Mouse (Mus musculus): ENCODE results near the gene Lpcat1.

The Lpcat1 gene

DNA sequence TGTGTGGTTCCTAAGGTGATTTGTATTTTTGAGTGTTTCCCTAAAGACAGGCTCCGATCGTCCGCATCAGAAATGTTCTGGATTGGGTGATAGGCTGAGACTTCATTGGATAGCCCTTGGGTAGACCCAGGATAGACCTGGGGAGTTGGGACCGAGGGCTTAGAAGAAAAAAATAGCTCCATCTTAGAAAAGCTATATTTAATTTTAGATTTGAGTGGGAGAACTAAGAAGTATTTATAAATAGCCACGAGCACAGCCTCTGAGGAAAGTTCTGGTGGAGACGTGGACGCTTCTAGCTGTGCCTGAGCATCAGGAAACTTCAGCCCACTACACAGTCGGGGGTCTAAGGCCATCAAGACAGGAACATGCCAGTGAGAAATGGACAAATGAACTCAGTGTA is 9.8 kb downstream of the Lpcat1 start:
- DNase-seq (ENCODE audit: low spot score in 2 of 2) = no peak

DNA sequence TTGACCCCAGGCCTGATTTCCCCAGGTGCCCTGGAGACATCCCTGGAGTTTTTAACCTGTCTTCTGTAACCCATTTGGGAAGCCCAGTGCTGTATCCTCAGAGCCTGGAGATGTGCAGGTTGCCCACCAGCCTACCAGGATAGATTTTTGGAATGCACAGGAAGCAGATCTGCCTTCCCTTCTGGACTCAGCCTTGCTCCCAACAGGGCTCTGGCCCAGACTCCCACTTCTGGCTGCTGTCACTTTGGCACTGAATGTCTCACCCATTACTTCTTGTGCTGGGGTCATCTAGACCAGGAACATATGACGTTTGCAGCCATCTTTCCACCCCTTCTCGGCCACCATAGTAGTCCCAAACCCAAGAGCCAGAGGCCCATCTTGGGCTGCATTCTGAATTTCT is 10.8 kb downstream of the Lpcat1 start:
- DNase-seq (ENCODE audit: low spot score in 2 of 2) = no peak

DNA sequence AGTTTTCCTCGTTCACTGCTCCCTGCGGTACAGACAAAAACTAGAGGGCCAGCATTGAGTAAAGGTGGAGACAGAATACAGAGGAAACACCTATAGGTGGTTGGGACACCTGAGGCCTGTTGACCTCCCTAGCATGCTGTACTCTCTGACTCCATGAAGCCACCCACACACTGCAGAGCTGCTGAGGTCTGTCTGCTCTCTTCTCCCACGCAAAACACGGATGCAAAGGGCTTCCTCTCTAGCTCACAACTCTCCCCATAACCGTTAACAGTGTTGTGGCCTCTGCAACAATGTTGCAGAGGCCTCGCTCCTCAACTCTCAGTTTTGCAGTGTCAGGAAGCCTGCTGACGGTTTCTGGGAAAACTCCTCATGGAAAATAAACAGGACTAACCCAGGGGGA is 15.5 kb downstream of the Lpcat1 start:
- no peak for DNase-seq (ENCODE audit: low spot score in 2 of 2)

DNA sequence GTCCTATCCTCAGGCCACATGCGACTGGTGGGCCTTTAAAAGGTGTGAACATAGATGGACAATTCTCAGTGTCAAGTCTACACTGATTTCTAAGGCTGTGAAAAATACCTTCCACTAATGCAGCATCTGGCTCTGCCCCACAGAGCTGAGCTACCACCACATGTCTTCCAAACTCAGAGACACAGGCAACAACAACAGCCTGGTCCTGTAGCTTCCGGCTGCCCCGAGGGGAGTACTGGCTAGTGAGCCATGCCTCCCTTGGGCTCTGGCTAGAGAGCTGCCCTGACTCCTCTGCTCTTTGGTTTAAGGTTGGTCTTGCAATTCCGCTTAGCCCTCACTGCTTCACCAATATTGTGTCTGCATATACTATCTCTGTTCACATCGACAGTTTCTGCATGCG is 16.3 kb downstream of the Lpcat1 start:
- DNase-seq (ENCODE audit: low spot score in 2 of 2) = no peak

DNA sequence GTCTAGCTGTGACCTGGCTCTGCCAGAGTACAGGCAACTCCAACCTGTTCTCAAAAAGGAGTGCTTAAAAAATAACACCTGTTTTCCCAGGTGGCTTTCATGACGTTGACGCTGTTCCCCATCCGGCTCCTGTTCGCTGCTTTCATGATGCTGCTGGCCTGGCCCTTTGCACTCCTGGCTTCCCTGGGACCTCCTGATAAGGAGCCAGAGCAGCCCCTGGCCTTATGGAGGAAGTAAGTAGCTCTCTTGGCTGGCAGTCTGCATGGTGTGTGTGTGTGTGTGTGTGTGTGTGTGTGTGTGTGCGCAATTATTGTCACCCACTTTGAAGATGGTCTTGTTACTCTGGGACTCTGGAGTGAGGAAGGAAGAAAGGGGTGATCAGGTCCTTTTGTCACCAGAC is 17.2 kb downstream of the Lpcat1 start:
- DNase-seq (ENCODE audit: low spot score in 2 of 2) = no peak

DNA sequence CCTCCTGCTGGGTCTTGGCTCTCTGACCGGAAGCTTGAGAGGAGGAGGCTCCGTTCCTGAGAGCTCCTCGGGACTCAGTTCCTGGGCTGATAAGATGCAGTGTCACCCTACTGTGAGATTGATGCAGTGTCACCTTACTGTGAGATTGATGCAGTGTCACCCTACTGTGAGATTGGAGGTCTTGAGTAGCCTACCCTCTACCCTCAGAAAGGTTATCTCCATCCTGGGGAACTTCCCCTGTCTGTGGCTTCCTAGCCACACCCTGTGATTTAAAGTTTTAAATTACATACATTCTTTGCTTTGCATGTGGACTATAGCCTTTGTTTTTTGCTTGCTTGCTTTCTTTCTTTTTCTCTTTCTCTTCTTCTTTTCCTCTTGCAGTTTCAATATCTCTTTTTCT is 21.1 kb downstream of the Lpcat1 start:
- DNase-seq (ENCODE audit: low spot score in 2 of 2) = no peak

DNA sequence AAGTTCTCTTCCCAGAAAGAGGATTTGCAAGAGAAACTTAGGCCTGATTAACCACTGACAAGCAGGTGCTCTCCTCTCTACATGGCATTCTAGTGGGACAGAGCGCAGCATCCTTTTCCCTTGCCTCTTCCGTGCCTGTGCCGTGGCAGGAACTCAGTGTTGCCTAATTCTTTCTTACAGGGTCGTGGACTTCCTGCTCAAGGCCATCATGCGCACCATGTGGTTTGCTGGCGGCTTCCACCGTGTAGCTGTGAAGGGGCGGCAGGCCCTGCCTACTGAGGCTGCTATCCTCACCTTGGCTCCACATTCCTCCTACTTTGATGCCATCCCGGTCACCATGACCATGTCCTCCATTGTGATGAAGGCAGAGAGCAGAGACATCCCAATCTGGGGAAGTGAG is 21.7 kb downstream of the Lpcat1 start:
- DNase-seq (ENCODE audit: low spot score in 2 of 2) = no peak

DNA sequence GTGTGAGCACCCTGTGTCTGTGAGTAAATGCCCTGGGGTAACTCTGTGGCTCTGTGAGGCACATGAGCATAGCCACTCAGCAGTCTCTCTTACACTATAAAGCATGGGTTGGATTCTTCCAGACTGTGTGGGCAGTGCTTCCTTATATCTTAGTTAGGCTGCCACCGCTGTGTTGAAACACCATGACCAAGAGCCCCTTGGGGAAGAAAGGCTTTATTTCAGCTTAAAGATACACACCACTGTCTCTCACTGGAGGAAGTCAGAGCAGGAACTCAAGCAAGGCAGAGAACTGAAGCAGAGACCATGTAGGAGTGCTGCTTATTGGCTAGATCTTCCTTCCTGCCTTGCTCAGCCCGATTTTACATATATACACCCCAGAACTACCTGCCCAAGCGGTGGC is 23.0 kb downstream of the Lpcat1 start:
- no peak for DNase-seq (ENCODE audit: low spot score in 2 of 2)

DNA sequence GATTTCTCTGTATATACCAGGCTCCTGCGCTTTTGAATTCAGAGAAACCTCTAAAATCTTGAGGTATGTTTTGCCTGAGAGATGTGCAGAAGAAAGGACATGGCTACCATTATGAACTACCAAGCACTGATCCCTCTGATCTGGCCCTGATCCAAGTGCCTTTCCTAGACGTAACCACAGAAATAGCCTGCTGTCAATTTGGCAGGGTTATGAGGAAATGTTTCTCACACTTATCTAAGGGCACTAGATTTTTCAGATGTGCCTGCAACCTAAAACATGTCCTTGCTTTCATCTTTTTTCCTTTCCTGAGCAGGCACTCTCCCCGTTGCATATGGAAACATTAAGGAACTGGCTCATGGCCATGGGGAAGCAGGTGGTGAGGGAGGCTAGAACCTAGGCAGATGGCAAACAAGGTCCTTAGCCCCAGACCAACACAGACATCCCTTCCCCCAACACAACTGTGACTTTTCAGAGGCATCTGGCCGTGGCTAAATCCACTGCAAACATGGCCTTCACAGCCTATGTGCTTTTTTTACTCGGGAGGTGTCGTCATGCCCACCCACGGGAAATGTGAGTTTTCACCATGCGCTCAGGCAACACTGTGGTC is 23.7 kb downstream of the Lpcat1 start:
- peak in 1 of 2 experiments; percentile 62 for DNase-seq (ENCODE audit: low spot score in 2 of 2)

DNA sequence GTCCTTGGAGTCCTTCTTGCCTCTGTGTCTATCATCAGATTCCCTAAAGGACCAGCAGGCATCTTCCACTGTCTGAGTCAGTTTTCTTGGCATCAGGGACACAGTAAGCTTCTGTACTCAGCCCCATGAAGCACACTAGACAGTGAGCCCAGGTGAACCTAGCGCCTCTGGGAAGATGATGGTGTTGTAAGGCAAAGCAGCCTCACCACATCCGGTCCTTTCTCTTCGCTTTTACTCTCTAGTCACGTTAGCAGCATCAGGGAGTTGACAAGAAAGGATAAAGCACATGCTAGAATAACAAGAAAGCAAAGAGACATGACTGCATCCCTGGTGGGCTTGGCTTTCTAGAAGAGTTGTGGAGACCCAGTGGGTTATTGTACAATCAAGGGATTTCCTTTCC is 26.2 kb downstream of the Lpcat1 start:
- DNase-seq (ENCODE audit: low spot score in 2 of 2) = no peak

DNA sequence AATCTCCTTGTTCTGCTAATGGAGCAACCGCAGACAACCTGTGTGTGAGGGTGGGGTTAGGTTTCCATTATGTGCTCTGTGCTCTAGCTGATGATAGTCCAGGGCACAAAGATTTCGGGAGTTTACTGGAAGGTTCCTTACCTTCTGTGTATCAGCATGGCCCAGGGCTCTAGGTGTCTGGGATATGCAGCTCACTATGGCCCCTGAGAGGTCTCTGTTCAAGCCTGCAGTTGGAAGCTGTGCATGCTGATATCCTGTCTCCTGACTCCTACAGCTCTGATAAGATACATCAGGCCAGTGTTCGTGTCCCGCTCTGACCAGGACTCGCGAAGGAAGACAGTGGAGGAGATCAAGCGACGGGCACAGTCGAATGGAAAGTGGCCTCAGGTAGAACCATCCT is 27.5 kb downstream of the Lpcat1 start:
- no peak for DNase-seq (ENCODE audit: low spot score in 2 of 2)

DNA sequence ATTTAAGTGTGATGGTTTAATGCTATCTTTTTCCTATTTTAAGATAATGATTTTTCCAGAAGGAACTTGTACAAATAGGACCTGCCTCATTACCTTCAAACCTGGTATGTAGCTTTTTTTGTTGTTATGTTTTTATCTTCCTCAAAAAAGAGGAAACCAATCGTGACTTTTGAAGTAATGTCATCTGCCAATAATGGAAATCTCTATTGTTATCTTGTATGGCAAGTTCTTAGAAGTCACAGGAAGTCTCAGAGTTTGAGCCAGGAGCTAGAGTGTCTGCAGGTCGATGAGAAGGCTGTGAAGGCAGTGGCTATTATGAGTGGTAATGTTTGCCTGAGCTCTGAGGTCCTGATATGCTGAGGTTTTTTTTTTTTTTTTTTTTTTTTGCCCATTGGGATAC is 29.1 kb downstream of the Lpcat1 start:
- DNase-seq (ENCODE audit: low spot score in 2 of 2) = no peak

DNA sequence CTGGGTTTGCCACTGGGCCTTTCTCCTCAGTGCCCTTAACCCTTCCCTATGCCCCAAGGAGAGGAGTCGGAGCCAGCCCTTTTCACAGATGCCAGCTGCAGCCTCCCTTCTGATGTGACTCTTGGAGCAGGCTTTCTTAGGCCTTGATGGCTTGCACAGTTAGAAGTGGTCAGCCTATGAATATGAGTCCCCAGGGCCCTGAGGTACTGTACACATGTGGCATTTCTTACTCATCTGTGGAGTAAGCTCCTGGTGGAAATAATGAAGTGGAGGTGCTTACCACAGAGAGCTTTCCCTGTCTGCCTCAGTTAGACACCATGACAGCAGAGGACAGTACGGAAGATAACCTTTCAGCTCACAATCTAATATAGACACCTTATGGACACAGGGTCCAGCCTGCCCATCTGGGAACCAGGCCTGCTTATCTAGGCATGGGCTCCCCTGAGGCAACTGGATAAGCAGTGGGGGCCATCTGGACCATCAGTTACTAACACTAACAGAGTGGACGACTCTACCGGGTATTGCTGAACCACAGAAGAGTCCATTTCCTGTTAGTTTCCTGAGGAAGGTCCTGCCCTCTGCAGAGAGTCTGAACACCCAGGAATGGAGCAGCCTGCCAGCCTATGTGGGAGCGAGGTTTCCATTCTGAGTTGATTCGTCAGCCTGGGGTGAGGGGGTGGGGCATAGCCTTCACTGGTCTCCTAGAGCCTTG is 33.1 kb downstream of the Lpcat1 start:
- DNase-seq (ENCODE audit: low spot score in 2 of 2) = no peak

DNA sequence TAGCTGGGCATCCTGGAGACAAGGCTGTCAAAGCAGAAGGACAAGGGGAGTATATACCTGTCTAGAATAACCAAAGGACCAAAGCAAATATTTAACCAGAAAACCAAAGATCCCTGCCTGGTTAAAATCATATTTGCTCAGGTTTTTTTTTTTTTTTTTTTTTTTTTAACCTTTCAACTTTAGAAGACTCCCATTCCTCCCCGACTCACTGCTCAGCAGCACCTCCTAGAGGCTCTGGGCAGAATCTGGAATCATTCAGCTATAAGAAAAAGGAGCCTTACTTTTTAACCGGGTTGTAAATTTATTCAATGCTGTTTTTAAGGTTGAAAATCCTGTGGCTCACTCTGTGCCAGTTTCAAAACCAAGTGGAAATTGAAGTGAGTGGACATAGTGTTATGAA is 35.7 kb downstream of the Lpcat1 start:
- no peak for DNase-seq (ENCODE audit: low spot score in 2 of 2)

DNA sequence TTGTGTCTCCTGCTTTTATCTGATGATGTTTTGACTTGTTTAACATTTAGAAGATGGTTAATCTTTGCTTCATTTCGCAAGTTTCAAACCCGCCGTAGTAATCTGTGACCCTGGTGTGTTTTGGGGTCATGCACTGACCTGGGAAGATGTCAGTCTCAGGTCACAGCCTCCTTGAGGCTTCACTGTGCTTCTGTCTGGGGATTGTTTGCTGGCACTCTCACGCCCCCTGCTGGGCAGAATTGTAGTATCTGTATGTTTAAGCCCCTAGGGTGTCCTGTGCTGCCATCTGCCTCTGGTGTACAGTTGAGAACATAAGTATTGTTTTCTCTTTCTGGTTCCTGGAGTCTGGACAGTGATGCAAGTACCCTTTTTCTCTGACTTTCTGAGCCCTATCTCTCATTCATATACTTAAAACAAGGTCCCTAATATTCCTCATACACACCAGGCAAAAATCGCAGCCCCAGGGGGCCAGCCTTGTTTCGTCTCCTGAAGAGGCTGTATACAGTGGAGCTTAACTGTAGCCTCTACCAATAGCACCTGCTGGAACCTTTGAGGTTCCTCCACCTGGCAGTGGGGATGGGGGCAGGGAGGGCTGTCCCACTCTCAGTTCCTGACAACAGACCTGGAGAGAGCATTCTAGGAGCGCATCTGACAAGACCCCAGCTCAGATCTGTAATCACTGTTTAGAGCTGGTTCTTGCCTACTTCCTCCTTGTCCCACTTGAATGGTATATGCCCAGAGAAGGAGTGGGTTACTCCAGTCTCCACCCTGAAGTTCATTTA is 38.9 kb downstream of the Lpcat1 start:
- peak; percentile 80 to 86 for DNase-seq (ENCODE audit: low spot score in 2 of 2)

DNA sequence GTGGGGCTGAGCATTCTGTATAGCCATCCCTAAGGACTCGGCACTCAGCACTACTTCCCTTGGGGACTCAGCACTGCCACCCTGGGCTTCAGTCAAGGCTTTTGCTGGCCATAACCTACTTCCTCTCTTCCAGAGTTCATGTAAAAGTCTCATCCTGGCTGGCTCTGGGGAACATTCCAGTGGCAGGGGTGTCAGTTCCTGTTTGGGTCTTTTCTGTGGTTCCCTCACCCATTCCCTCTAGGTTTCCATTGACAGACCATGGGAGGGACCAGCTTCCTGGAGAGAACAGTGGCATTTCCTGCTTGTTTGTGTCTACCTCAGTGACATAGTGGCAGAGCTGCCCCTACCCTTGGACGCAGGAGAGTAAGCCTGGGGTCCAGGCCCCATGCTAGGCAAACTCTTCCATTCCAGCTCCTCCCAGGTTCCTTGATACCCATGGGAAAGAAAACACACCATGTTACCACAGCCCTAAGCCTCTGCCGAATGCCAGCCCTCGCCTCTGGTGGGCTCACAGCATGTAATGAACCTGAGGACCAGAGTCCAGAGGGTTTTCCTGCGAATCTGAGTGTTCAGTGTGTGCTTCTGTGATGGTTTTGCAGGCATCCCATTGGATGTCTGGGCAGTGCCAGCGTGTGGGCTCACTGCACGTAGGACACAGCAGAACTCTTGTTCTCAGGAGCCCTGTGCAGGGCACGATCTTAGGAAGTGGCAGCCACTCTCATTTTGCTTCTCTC is 42.0 kb downstream of the Lpcat1 start:
- DNase-seq (ENCODE audit: low spot score in 2 of 2) = no peak

DNA sequence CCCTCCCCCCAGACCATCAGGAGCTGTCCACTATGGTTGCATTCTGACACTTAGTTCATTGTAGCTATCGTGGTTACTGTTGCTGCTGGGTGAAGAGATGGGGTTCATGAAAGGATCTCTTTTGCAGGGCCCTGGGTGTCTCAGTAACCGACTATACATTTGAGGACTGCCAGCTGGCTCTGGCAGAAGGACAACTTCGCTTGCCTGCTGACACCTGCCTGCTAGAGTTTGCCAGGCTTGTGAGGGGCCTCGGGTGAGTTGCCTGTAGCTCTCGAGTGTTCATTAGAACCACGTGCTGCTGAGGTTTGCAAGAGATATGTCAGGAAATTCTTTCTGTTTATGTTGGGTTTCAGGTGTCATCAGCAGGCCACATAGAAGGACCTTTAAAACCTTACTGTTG is 42.9 kb downstream of the Lpcat1 start:
- peak; percentile 59 to 67 for DNase-seq (ENCODE audit: low spot score in 2 of 2)

DNA sequence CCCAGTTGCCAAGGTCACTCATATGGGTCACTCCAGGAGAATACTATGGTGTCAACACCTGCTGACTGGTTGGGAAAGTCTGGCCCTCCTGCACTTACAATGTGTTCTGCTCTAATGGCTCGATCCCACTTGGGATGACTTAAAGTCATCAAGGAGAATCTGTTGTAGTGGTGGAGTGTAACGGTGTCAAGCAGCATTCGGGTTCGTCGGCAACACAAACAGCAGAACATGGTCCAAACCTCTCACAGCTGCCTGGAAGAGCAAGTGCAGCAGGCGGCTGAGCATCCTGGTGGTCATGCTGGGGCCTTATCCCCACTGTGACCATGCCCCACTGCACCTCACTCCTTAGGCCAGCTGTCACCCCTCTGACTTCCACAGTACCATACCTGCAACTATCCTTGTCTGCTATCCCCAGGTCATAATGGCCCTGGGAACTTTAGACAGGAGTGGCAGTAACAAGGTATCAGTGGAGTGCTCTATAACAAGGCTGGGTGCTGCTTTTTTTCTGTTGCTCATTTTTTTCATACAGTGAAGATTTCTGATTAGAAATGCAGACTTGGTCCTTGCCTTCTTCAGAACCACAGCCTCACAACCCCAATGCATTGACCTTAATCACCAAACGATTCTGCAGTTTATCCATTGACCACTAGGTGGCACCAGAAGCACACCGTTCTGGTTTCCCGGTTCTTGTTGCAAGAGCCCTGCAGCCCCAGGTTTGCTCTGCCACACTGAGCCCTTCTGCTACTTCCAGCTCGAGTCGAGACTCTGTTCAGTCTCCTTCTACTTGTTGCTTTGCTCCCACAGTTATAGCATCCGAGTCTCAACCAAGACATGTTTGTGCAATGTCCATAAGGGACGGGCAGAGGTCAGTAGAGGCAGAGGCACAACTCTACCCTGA is 46.0 kb downstream of the Lpcat1 start:
- peak; percentile 83 to 85 for DNase-seq (ENCODE audit: low spot score in 2 of 2)

DNA sequence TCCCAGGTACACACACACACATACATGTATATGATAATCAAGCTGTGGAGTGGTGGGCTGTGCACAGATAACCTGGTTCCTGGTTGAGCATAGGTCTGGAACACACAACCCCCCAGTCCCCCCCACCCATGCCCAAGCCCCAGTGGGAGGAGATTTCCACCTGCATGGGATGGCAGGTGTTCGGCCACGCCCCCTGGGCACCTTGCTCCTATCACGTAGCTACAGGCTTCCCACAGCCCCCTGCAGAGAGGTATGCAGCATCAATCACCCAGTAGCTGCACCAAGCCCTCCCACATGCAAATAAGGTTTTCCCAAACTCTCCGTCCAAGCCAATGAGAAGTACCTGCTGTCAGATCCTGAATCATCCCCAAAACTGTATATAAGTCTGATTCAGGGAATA is 49.9 kb downstream of the Lpcat1 start:
- DNase-seq (ENCODE audit: low spot score in 2 of 2) = no peak

DNA sequence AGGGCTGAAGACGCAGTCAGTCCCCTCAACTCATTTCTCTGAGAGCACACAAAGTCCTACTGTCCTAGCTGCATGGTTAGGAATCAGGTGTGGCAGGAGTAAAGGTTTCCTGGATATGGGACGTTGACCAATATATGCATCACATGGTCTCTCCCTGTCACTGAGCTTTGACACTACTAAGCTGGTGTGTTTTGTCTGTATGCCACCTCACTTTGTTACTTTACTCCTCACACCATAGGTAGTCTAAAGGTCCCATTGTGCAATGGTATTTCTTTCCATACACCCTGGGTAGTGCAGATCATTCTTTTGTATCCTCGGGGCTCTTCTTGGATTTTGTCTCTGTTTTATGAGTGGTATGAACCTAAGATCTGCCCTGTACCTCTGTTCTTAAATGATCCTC is 66.7 kb downstream of the Lpcat1 start:
- DNase-seq (ENCODE audit: low spot score in 2 of 2) = no peak

DNA sequence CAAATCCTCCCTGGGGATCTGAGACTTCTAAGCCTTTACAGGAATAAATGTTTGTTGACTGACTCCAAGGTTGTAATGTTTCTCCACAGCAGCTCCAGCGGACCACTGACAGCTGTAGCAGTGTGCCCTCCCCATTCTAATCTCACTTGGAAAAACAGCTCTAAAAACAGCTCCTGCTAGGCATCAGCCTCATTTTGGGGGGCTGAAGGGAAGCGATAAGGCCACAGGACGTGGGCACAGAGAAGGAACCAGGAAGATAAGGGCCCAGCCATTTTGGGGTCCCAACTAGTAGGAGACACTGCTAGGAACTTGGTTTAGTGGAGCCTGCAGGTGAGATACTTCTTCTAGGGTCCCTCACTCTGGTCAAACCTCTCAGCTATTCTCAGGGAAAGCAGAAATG is 68.3 kb downstream of the Lpcat1 start:
- no peak for DNase-seq (ENCODE audit: low spot score in 2 of 2)

Data from right cerebral cortex, postnatal 10 days (tissue).